Mouse (Mus musculus): Measurements from ENCODE around the gene Adamts4. TPM values are rescaled to one million over a fixed set of nuclear protein-coding genes. Genes with fewer than 3 reads are reported as not detected.

The Adamts4 gene
- polyA plus RNA-seq, 1 experiment from 2014 or later = 3.0 TPM

DNA sequence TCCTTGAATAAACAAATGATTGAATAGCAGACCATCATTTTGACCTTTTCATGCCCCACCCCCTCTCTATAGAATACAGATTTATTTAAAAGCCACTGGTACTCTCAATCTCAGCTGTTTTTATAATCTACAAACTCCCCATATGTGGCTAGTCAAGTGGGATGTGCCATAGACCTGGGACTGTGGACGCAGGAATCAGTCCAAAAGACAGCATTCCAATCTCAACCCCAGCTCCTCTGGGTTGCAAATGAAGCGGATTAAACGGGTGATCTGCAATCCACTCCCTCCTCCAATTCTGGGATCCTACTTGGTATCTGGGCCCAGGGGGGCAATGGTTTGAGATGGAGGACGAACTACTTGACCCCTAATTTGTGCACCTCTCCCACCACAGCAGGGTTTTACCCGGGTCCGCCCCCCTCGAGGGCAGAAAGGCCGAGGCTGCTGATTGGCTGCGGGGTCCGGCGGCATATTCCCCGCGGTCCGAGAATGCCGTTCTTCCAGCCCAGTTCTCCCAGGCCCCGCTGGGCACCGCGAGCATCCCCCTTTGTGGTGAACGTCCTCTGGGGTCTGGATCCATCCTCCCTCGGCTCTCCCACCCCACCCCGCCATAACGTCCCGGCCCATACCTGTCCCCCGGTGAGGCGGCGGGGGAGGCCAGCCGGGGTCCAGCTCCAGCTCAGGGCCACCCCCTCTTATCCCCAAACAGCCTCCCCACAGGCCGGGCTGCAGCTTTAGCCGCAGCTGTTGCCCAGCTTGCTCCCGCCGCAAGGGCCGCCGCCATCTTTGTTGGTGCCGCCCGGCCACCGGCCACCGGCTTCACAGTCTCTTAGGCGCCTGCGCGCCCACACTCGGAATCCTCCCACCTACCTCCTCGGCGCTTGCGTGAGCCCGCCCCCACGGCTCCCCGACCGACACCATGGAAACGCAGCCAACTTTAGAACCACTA is 37.2 kb downstream of the Adamts4 start, which contains the start of gene Usp21:
Usp21 (minus strand) TSS at position 856 of the 946 bp plus-strand sequence.
- ATAC-seq (ENCODE audit: insufficient number of reproducible peaks, insufficient read depth, low FRiP score, low read depth) = peak; percentile 91
- peaks cover 4 to 17% of the 10 kb centered on the region in 2 experiments for H3K4me1 ChIP-seq (ENCODE audit: control insufficient read depth in 2 of 2, insufficient read depth in 2 of 2, low read length in 2 of 2)
- peak within 1 kb of the TSS; percentile 87 to 92 for H3K27ac ChIP-seq (replicated peaks in 1 of 2; ENCODE audit: control insufficient read depth in 1 of 2, insufficient read depth in 1 of 2, low read depth in 2 of 2, low read length in 2 of 2)
- H3K36me3 ChIP-seq (ENCODE audit: control insufficient read depth, insufficient read depth, low read length) = peaks cover 64% of the 10 kb centered on the region
- peak within 1 kb of the TSS; percentile 96 for H3K9ac ChIP-seq (ENCODE audit: low read length)
- H3K4me3 ChIP-seq (ENCODE audit: control insufficient read depth in 1 of 2, insufficient read depth in 1 of 2, low read depth in 1 of 2, low read length in 2 of 2) = peak within 1 kb of the TSS; percentile 80 to 88
- no peaks in the 10 kb centered on the region for H3K27me3 ChIP-seq (ENCODE audit: control insufficient read depth, insufficient read depth, low read length)
- no peaks in the 10 kb centered on the region for H3K9me3 ChIP-seq (ENCODE audit: control insufficient read depth, low read length)
- H3K4me2 ChIP-seq (ENCODE audit: low read length) = peak within 1 kb of the TSS; percentile 65
- under 1% methylated on average over 49 of the region's 49 CpGs for WGBS

- Histone ChIP-seq H3K36me3 (ENCODE audit: control insufficient read depth, insufficient read depth, low read length) (peaks cover 55% of the 10 kb centered on the region), H3K4me2 (ENCODE audit: low read length) (peak overlapping the region; percentile 65), H3K27ac (replicated peaks in 1 of 2; ENCODE audit: control insufficient read depth in 1 of 2, insufficient read depth in 1 of 2, low read depth in 2 of 2, low read length in 2 of 2) (peak overlapping the region in 1 of 2 experiments; percentile 39; a peak in 1 of 4 replicates), H3K9me3 (ENCODE audit: control insufficient read depth, low read length) (no peaks in the 10 kb centered on the region), H3K4me1 (ENCODE audit: control insufficient read depth in 2 of 2, insufficient read depth in 2 of 2, low read length in 2 of 2) (peaks cover 4 to 18% of the 10 kb centered on the region in 2 experiments), H3K27me3 (ENCODE audit: control insufficient read depth, insufficient read depth, low read length) (no peaks in the 10 kb centered on the region), H3K4me3 (ENCODE audit: control insufficient read depth in 1 of 2, insufficient read depth in 1 of 2, low read depth in 1 of 2, low read length in 2 of 2) (peak overlapping the region in 1 of 2 experiments; percentile 80; a peak in 2 of 4 replicates), H3K9ac (ENCODE audit: low read length) (no peak overlapping the region)
- WGBS = 60% methylated on average over 4 of the region's 4 CpGs
- no peak for ATAC-seq (ENCODE audit: insufficient number of reproducible peaks, insufficient read depth, low FRiP score, low read depth)
These were observed 38.1 kb downstream of the Adamts4 start for GRCm38 (mm10) chr1:171288328-171288727.

DNA sequence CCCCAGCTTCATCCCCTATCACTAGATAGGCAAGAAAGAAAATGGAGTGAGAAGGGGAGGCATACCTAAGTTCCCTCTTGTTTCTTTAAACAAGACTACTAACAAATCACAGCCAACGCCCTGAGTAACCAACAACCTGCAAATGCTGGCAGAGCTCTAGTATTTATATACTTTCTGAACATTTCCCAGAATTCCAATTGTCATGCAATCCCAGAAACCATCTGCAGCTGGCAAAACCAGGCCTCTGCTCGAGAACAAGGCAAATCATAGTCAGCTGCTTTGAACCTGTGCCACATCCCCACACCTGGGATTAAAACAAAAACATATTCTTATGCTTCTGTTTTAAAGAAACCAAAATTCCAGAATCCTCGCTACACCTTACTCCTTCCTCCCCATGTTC is 43.1 kb downstream of the Adamts4 start:
- 90% methylated on average over 3 of the region's 3 CpGs for WGBS
- Histone ChIP-seq H3K27ac (replicated peaks in 1 of 2; ENCODE audit: control insufficient read depth in 1 of 2, insufficient read depth in 1 of 2, low read depth in 2 of 2, low read length in 2 of 2) (no peak overlapping the region), H3K9ac (ENCODE audit: low read length) (no peak overlapping the region), H3K4me2 (ENCODE audit: low read length) (peak overlapping the region; percentile 65), H3K9me3 (ENCODE audit: control insufficient read depth, low read length) (no peaks in the 10 kb centered on the region), H3K4me3 (ENCODE audit: control insufficient read depth in 1 of 2, insufficient read depth in 1 of 2, low read depth in 1 of 2, low read length in 2 of 2) (peak overlapping the region in 1 of 2 experiments; percentile 85; a peak in 1 of 4 replicates), H3K27me3 (ENCODE audit: control insufficient read depth, insufficient read depth, low read length) (peaks cover 12% of the 10 kb centered on the region), H3K36me3 (ENCODE audit: control insufficient read depth, insufficient read depth, low read length) (peaks cover 18% of the 10 kb centered on the region), H3K4me1 (ENCODE audit: control insufficient read depth in 2 of 2, insufficient read depth in 2 of 2, low read length in 2 of 2) (peaks cover 0 to 7% of the 10 kb centered on the region in 2 experiments; a peak in 3 of 4 replicates)
- ATAC-seq (ENCODE audit: insufficient number of reproducible peaks, insufficient read depth, low FRiP score, low read depth) = no peak

DNA sequence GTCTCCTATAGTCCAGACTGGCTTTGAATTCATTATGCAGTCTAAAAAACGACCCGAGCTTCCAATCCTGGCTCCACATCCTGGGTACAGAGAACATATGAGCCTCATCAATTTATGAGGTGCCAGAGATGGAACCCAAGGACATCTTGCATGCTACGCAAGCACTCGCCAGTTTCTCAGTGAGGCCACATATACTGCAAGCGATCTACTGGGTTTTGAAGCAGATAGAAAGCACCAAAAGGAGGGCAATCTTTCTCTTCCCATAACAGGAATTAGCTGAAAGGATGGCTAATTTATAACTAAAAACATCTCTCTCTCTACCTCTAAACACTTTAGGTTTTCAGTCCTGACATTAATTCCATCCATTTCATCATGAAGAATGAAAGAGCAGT is 43.7 kb downstream of the Adamts4 start:
- 45% methylated on average over 5 of the region's 5 CpGs for WGBS

DNA sequence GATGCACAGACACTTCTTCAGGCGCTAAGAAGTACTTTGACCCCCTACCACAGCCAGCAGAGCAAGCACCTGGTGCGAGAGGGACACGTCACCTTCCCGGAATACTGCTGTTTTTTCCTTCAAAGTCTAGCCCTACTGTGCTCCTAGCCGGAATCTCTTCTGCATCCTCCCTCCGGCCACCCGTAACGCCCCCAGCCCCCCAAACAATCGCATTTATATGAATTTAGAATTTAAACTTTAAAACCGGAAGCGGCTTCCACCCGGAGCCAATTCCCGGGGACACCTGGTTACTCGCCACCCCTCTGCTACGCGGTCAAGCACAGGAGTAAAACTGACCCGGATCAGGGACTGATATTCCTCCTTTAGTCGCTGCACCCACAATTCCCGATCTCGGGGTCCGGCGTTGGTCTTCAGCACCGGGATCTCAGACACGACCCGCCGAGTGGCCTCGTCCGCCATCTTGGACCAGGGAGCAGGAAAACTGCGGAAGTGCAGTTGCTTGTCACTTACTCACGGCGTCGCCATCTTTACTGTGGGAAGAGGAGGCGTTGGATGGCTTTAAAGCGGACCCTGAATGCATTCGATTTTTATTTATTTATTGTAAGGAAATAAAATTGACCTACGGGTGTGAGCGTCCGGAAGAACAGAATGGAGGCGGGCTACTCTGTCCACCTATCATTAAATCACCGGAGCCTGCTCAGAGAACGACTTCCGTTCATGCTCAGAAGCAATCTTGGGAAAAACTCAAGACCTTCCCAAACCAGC is 44.3 kb downstream of the Adamts4 start, which contains the start of gene Ufc1:
Ufc1 (minus strand) TSS at position 727 of the 765 bp plus-strand sequence.
- Histone ChIP-seq H3K9me3 (ENCODE audit: control insufficient read depth, low read length) (no peaks in the 10 kb centered on the region), H3K9ac (ENCODE audit: low read length) (peak within 1 kb of the TSS; percentile 93), H3K4me2 (ENCODE audit: low read length) (peak within 1 kb of the TSS; percentile 65), H3K36me3 (ENCODE audit: control insufficient read depth, insufficient read depth, low read length) (peaks cover 6% of the 10 kb centered on the region), H3K27me3 (ENCODE audit: control insufficient read depth, insufficient read depth, low read length) (peaks cover 12% of the 10 kb centered on the region), H3K4me1 (ENCODE audit: control insufficient read depth in 2 of 2, insufficient read depth in 2 of 2, low read length in 2 of 2) (peaks cover 0 to 5% of the 10 kb centered on the region in 2 experiments; a peak in 2 of 4 replicates), H3K27ac (replicated peaks in 1 of 2; ENCODE audit: control insufficient read depth in 1 of 2, insufficient read depth in 1 of 2, low read depth in 2 of 2, low read length in 2 of 2) (peak within 1 kb of the TSS; percentile 93 to 97), H3K4me3 (ENCODE audit: control insufficient read depth in 1 of 2, insufficient read depth in 1 of 2, low read depth in 1 of 2, low read length in 2 of 2) (peak within 1 kb of the TSS; percentile 85 to 99)
- peak; percentile 59 for ATAC-seq (ENCODE audit: insufficient number of reproducible peaks, insufficient read depth, low FRiP score, low read depth)
- under 1% methylated on average over 42 of the region's 42 CpGs for WGBS

More for the DNA sequence above, 43.7 kb downstream of the Adamts4 start:
- H3K4me3 ChIP-seq (ENCODE audit: control insufficient read depth in 1 of 2, insufficient read depth in 1 of 2, low read depth in 1 of 2, low read length in 2 of 2) = peak overlapping the region; percentile 85 to 99
- H3K9me3 ChIP-seq (ENCODE audit: control insufficient read depth, low read length) = no peaks in the 10 kb centered on the region
- no peak for ATAC-seq (ENCODE audit: insufficient number of reproducible peaks, insufficient read depth, low FRiP score, low read depth)
- peaks cover 12% of the 10 kb centered on the region for H3K36me3 ChIP-seq (ENCODE audit: control insufficient read depth, insufficient read depth, low read length)
- peak overlapping the region; percentile 65 for H3K4me2 ChIP-seq (ENCODE audit: low read length)
- H3K9ac ChIP-seq (ENCODE audit: low read length) = peak overlapping the region; percentile 93
- H3K4me1 ChIP-seq (ENCODE audit: control insufficient read depth in 2 of 2, insufficient read depth in 2 of 2, low read length in 2 of 2) = peaks cover 0 to 5% of the 10 kb centered on the region in 2 experiments; a peak in 2 of 4 replicates
- peaks cover 12% of the 10 kb centered on the region for H3K27me3 ChIP-seq (ENCODE audit: control insufficient read depth, insufficient read depth, low read length)
- peak overlapping the region; percentile 93 to 97 for H3K27ac ChIP-seq (replicated peaks in 1 of 2; ENCODE audit: control insufficient read depth in 1 of 2, insufficient read depth in 1 of 2, low read depth in 2 of 2, low read length in 2 of 2)

DNA sequence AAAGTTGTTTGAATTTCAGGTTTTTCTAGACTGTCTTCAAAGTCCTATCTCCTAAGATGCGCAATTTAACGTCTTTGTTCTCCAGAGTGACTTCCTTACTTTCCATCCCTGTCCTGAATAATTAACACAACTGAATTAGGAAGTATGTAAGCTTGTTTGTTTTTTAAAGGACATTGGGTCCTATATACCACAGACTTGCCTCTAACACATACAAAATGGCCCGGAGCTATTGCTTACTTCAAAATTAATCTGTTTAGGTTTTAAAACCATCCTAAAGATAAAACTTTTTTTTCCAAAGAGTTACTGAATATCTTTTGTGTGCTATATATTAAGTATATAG is 44.8 kb downstream of the Adamts4 start:
- ATAC-seq (ENCODE audit: insufficient number of reproducible peaks, insufficient read depth, low FRiP score, low read depth) = no peak
- WGBS = 18% methylated on average over 3 of the region's 3 CpGs

GRCm38 (mm10) chr1:171298226-171298625 is 48.0 kb downstream of the Adamts4 start:
- H3K36me3 ChIP-seq (ENCODE audit: control insufficient read depth, insufficient read depth, low read length) = no peaks in the 10 kb centered on the region
- H3K4me2 ChIP-seq (ENCODE audit: low read length) = no peak overlapping the region
- WGBS = 46% methylated on average over 3 of the region's 3 CpGs
- peaks cover 12% of the 10 kb centered on the region for H3K27me3 ChIP-seq (ENCODE audit: control insufficient read depth, insufficient read depth, low read length)
- no peaks in the 10 kb centered on the region for H3K9me3 ChIP-seq (ENCODE audit: control insufficient read depth, low read length)
- no peak overlapping the region for H3K9ac ChIP-seq (ENCODE audit: low read length)
- no peak for ATAC-seq (ENCODE audit: insufficient number of reproducible peaks, insufficient read depth, low FRiP score, low read depth)
- no peak overlapping the region for H3K27ac ChIP-seq (replicated peaks in 1 of 2; ENCODE audit: control insufficient read depth in 1 of 2, insufficient read depth in 1 of 2, low read depth in 2 of 2, low read length in 2 of 2)
- peaks cover 0 to 5% of the 10 kb centered on the region in 2 experiments; a peak in 2 of 4 replicates for H3K4me1 ChIP-seq (ENCODE audit: control insufficient read depth in 2 of 2, insufficient read depth in 2 of 2, low read length in 2 of 2)
- no peak overlapping the region for H3K4me3 ChIP-seq (ENCODE audit: control insufficient read depth in 1 of 2, insufficient read depth in 1 of 2, low read depth in 1 of 2, low read length in 2 of 2)

More for the DNA sequence above, 44.8 kb downstream of the Adamts4 start:
- Histone ChIP-seq H3K4me2 (ENCODE audit: low read length) (peak overlapping the region; percentile 65), H3K27me3 (ENCODE audit: control insufficient read depth, insufficient read depth, low read length) (peaks cover 12% of the 10 kb centered on the region), H3K9ac (ENCODE audit: low read length) (peak overlapping the region; percentile 93), H3K4me1 (ENCODE audit: control insufficient read depth in 2 of 2, insufficient read depth in 2 of 2, low read length in 2 of 2) (peaks cover 0 to 5% of the 10 kb centered on the region in 2 experiments; a peak in 2 of 4 replicates), H3K4me3 (ENCODE audit: control insufficient read depth in 1 of 2, insufficient read depth in 1 of 2, low read depth in 1 of 2, low read length in 2 of 2) (peak overlapping the region; percentile 85 to 99), H3K9me3 (ENCODE audit: control insufficient read depth, low read length) (no peaks in the 10 kb centered on the region), H3K36me3 (ENCODE audit: control insufficient read depth, insufficient read depth, low read length) (peaks cover under 1% of the 10 kb centered on the region), H3K27ac (replicated peaks in 1 of 2; ENCODE audit: control insufficient read depth in 1 of 2, insufficient read depth in 1 of 2, low read depth in 2 of 2, low read length in 2 of 2) (peak overlapping the region; percentile 93 to 97)
